Mouse (Mus musculus) liver, embryonic 14.5 days (tissue): Measurements from ENCODE around the gene Mrpl3. TPM values are rescaled to one million over a fixed set of nuclear protein-coding genes. Genes with fewer than 3 reads are reported as not detected.

ENCODE experiments used
- ATAC-seq: fragments of 200-750 bp; cut with Nextera tagmentation; 2 replicates; pipeline ENCODE4 v1.8.0; 2017; ENCODE audit warnings: moderate number of reproducible peaks, mild to moderate bottlenecking, moderate library complexity; ENCODE audit not compliant: insufficient read depth
- DNase-seq, 3 experiments: peaks; one replicate each; pipeline ENCODE4 v3.0.0-alpha.2; 2012 to 2013; ENCODE audit warnings: low read depth in 3 of 3, low spot score in 3 of 3
- H3K27ac ChIP-seq: fragments of 300-500 bp; sonication (generic); 2 replicates; pipeline ENCODE4 v1.5.1; 2014; ENCODE audit warnings: moderate library complexity, mild to moderate bottlenecking, control low read depth, inconsistent platforms
- H3K27me3 ChIP-seq: fragments of 300-500 bp; sonication (generic); 2 replicates; pipeline ENCODE4 v1.6.1; 2014; ENCODE audit warnings: mild to moderate bottlenecking, low read length, moderate library complexity; ENCODE audit not compliant: control insufficient read depth, insufficient read depth
- H3K36me3 ChIP-seq: fragments of 300-500 bp; sonication (generic); replicated peaks from 2 replicates; pipeline ENCODE4 v1.6.1; 2014; ENCODE audit warnings: low read depth; ENCODE audit not compliant: control insufficient read depth, insufficient read depth
- H3K4me1 ChIP-seq, 2 experiments: fragments of 200-500 bp in 1 of 2; fragments of 300-500 bp in 1 of 2; sonication (generic) in 1 of 2; replicated peaks; 2 replicates each; pipeline ENCODE4 v1.6.1; 2012 to 2014; ENCODE audit warnings: antibody characterized with exemption in 1 of 2, inconsistent platforms in 1 of 2, low read length in 1 of 2; ENCODE audit not compliant: control insufficient read depth in 2 of 2, insufficient read depth in 2 of 2
- H3K4me2 ChIP-seq: fragments of 300-500 bp; sonication (generic); 2 replicates; pipeline ENCODE4 v1.6.1; 2014; ENCODE audit warnings: low read depth, mild to moderate bottlenecking, control low read depth, moderate library complexity
- H3K4me3 ChIP-seq, 2 experiments: fragments of 200-500 bp in 1 of 2; fragments of 300-500 bp in 1 of 2; sonication (generic) in 1 of 2; 2 replicates each; pipeline ENCODE4 v1.5.1; 2012 to 2014; ENCODE audit warnings: low read depth in 2 of 2, low read length in 2 of 2, mild to moderate bottlenecking in 2 of 2, control low read depth in 1 of 2, inconsistent platforms in 1 of 2, moderate library complexity in 1 of 2; ENCODE audit not compliant: insufficient read depth in 1 of 2
- H3K9ac ChIP-seq: fragments of 300-500 bp; sonication (generic); replicated peaks from 2 replicates; pipeline ENCODE4 v1.6.1; 2014; ENCODE audit warnings: mild to moderate bottlenecking, control low read depth, moderate library complexity
- H3K9me3 ChIP-seq: fragments of 300-500 bp; sonication (generic); 2 replicates; pipeline ENCODE4 v1.6.1; 2016; ENCODE audit warnings: low read length, mixed read lengths; ENCODE audit not compliant: control insufficient read depth
- CTCF ChIP-seq: IDR thresholded peaks from 2 replicates; pipeline ENCODE4 v1.5.1; 2016; ENCODE audit warnings: antibody characterized with exemption, low read depth, control low read depth
- EP300 ChIP-seq: IDR thresholded peaks from 2 replicates; pipeline ENCODE4 v1.6.1; 2016; ENCODE audit warnings: antibody characterized with exemption, low read depth
- WGBS: fragments of 180-500 bp; shearing (Covaris S2); extraction: QIAGEN DNeasy Blood & Tissue Kit; methylation state at CpG from one replicate; pipeline ENCODE4 v1.1.7; 2014; ENCODE audit not compliant: insufficient replicate concordance; 5-methylcytosine and 5-hydroxymethylcytosine counted together
- polyA plus RNA-seq, 2 experiments: library from polyadenylated mRNA; depleted of rRNA in 1 of 2; stranded (reverse) in 1 of 2; unstranded in 1 of 2; fragments of >200 nt; fragmentation: Nextera tagmentation in 1 of 2; extraction: Ambion mirVana in 1 of 2; gene quantifications; 2 replicates each; pipeline versions ENCODE4 v1.2.1 to v1.2.3; 2012 to 2014

Gene Mrpl3
- polyA plus RNA-seq, 2 experiments = 22.2 to 56.0 TPM

- H3K27ac ChIP-seq = no peak overlapping the region
- no peak for TF ChIP-seq CTCF
- TF ChIP-seq EP300 = no peak
- no peaks in the 10 kb centered on the region for H3K9me3 ChIP-seq
These were observed 773 bp downstream of the Mrpl3 start for GRCm38 (mm10) chr9:105053812-105054211.

GRCm38 (mm10) chr9:105069106-105069505, 16.1 kb downstream of the Mrpl3 start:
- no peak for ATAC-seq
- Histone ChIP-seq H3K36me3 (peaks cover 7% of the 10 kb centered on the region), H3K4me1 (no peaks in the 10 kb centered on the region), H3K4me2 (no peak overlapping the region), H3K9ac (no peak overlapping the region), H3K27me3 (no peaks in the 10 kb centered on the region), H3K27ac (no peak overlapping the region), H3K4me3 (no peak overlapping the region), H3K9me3 (no peaks in the 10 kb centered on the region)
- DNase-seq = no peak
- 89% methylated on average over 10 of the region's 10 CpGs for WGBS
- no peak for TF ChIP-seq EP300
- TF ChIP-seq CTCF = no peak

More at GRCm38 (mm10) chr9:105053812-105054211, 773 bp downstream of the Mrpl3 start:
- Histone ChIP-seq H3K4me1 (0 out of 4 replicates have a peak, but pooled peaks cover 0 to 4% of the 10 kb centered on the region in 2 experiments), H3K9ac (peak overlapping the region; percentile 95), H3K27me3 (no peaks in the 10 kb centered on the region), H3K36me3 (peaks cover 16% of the 10 kb centered on the region), H3K4me3 (peak overlapping the region; percentile 76 to 93), H3K4me2 (peak overlapping the region; percentile 72)
- ATAC-seq (no peak), DNase-seq (no peak)
- WGBS = 15% methylated on average over 4 of the region's 4 CpGs

GRCm38 (mm10) chr9:105072991-105073748, 20.1 kb downstream of the Mrpl3 start:
- TF ChIP-seq EP300 = no peak
- TF ChIP-seq CTCF = no peak
- Histone ChIP-seq H3K4me2 (no peak overlapping the region), H3K9ac (no peak overlapping the region), H3K4me1 (no peaks in the 10 kb centered on the region), H3K4me3 (no peak overlapping the region), H3K27ac (no peak overlapping the region), H3K27me3 (no peaks in the 10 kb centered on the region), H3K36me3 (peaks cover 14% of the 10 kb centered on the region), H3K9me3 (no peaks in the 10 kb centered on the region)
- 62% methylated on average over 4 of the region's 4 CpGs for WGBS
- no peak for ATAC-seq
- DNase-seq = no peak

- H3K27ac ChIP-seq = no peak overlapping the region
- no peak for TF ChIP-seq EP300
- no peak for TF ChIP-seq CTCF
- no peak overlapping the region for H3K9ac ChIP-seq
- H3K36me3 ChIP-seq = peaks cover 14% of the 10 kb centered on the region
- H3K27me3 ChIP-seq = no peaks in the 10 kb centered on the region
- no peak overlapping the region for H3K4me3 ChIP-seq
- H3K9me3 ChIP-seq = no peaks in the 10 kb centered on the region
- no peak overlapping the region for H3K4me2 ChIP-seq
- no peaks in the 10 kb centered on the region for H3K4me1 ChIP-seq
- no peak for ATAC-seq
- 76% methylated on average over 8 of the region's 8 CpGs for WGBS
- DNase-seq = no peak
These were observed 21.8 kb downstream of the Mrpl3 start for GRCm38 (mm10) chr9:105074851-105075250.

GRCm38 (mm10) chr9:105076756-105077424, 23.9 kb downstream of the Mrpl3 start:
- Histone ChIP-seq H3K27me3 (no peaks in the 10 kb centered on the region), H3K4me3 (no peak overlapping the region), H3K4me1 (no peaks in the 10 kb centered on the region), H3K4me2 (no peak overlapping the region), H3K27ac (no peak overlapping the region), H3K9me3 (no peaks in the 10 kb centered on the region), H3K36me3 (peaks cover 12% of the 10 kb centered on the region), H3K9ac (no peak overlapping the region)
- no peak for TF ChIP-seq CTCF
- TF ChIP-seq EP300 = no peak
- DNase-seq (no peak), ATAC-seq (no peak)
- WGBS = 80% methylated on average over 13 of the region's 13 CpGs
